19 mouse cellular contexts compared by ENCODE assay signal in the genomic region with DNA sequence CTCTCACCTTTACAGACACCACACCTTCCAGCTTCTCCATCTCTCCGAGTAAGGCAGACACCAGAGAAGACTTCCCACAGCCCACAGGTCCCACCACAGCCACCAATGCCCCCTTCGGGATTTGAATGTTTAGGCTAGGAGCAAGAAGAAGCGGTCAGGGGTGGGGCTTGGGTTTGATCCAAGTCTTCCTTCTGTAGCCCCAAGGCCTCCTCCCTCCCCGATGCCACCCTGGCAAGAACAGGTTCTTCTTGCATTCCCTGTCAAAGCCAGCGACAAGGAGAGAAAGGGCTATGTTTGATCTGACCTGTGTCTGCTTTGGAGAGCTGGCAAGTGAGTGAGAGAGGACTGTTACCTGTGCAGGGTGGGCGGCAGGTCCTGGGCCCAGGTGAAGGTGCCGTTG. TPM values are rescaled to one million over a fixed set of nuclear protein-coding genes. Genes with fewer than 3 reads are reported as not detected.
A peak's percentile ranks its signal among the peaks of the same experiment; 100 is the strongest.
DNase-seq lines count a peak whose midpoint lies in the region; ATAC-seq and TF ChIP-seq lines count a peak whose summit lies in the region.
"Had no signal": no experiment of that assay in that cellular context is flagged by ENCODE, and none has a peak within 500 bp of the region (broad histone marks: within the 10 kb centered on the region; RNA-seq: fewer than 3 reads in every experiment).

No protein-coding gene starts in this region.

- H3K9me3 ChIP-seq in lung, postnatal 0 days (ENCODE audit: low read length), result no peaks in the 10 kb centered on the region
- H3K9me3 ChIP-seq: heart, embryonic 10.5 days; hindbrain, embryonic 12.5 days had no signal

- H3K27me3 ChIP-seq in lung, postnatal 0 days (replicated peaks; ENCODE audit: insufficient read depth, low read length), result no peaks in the 10 kb centered on the region
- H3K27me3 ChIP-seq: forebrain, embryonic 13.5 days; hindbrain, embryonic 12.5 days had no signal

- TF ChIP-seq CTCF in lung, postnatal 0 days (IDR thresholded peaks at IDR 0.05), result no peak

- H3K4me2 ChIP-seq in lung, postnatal 0 days (replicated peaks; ENCODE audit: low read depth, low read length), result no peak overlapping the region
- H3K4me2 ChIP-seq: forebrain, embryonic 13.5 days; hindbrain, embryonic 12.5 days had no signal

- ATAC-seq in lung, postnatal 0 days, result no peak
- ATAC-seq: forebrain, embryonic 13.5 days had no signal

- TF ChIP-seq EP300 in lung, postnatal 0 days (IDR thresholded peaks at IDR 0.05), result no peak

- peaks cover 6% of the 10 kb centered on the region; the same call in 1 of the 2 replicates for H3K4me1 ChIP-seq in lung, postnatal 0 days (ENCODE audit: insufficient read depth, low read depth, low read length)
- H3K4me1 ChIP-seq: forebrain, embryonic 13.5 days; hindbrain, embryonic 12.5 days; megakaryocyte, embryonic 14.5 days had no signal

- no peak overlapping the region for H3K4me3 ChIP-seq in lung, postnatal 0 days (ENCODE audit: low read depth, low read length)
- H3K4me3 ChIP-seq: forebrain, embryonic 13.5 days; heart, embryonic 10.5 days; hindbrain, embryonic 12.5 days; layer of hippocampus, adult 2 months; megakaryocyte, embryonic 14.5 days had no signal

- no peaks in the 10 kb centered on the region for H3K36me3 ChIP-seq in lung, postnatal 0 days (ENCODE audit: insufficient read depth, low read length)
- H3K36me3 ChIP-seq: heart, embryonic 10.5 days; hindbrain, embryonic 12.5 days had no signal

- peak; percentile 57 for DNase-seq in cerebellum, adult 9-11 months
- no peak for DNase-seq in cerebellum, postnatal 4 days (ENCODE audit: low spot score in 2 of 2)
- DNase-seq in lung, adult 18-20 months, result peak; percentile 49 to 67
- no peak for DNase-seq in lung, postnatal 25 days (ENCODE audit: low spot score)
- peak; percentile 32 for DNase-seq in lung, postnatal 0 days (ENCODE audit: low spot score)
- DNase-seq in urinary bladder, postnatal 14 days (ENCODE audit: low spot score), result peak; percentile 86
- no peak for DNase-seq in gastrocnemius, adult 18-20 months (ENCODE audit: low spot score)
- no peak for DNase-seq in layer of hippocampus, postnatal 25 days (ENCODE audit: extremely low spot score in 1 of 2, low spot score in 1 of 2)
- DNase-seq: cerebellum, adult 11 months; embryo, embryonic 11 days; gastrocnemius, postnatal 36 days; heart, postnatal 10 days; left cerebral cortex, postnatal 4 days had no signal

- 47% methylated on average over 7 of the region's 7 CpGs for WGBS in lung, postnatal 0 days

- H3K27ac ChIP-seq in lung, postnatal 0 days (ENCODE audit: low read length), result no peak overlapping the region
- H3K27ac ChIP-seq: forebrain, embryonic 13.5 days; heart, embryonic 10.5 days; hindbrain, embryonic 12.5 days; layer of hippocampus, adult 2 months; liver, embryonic 14.5 days had no signal

- H3K9ac ChIP-seq in lung, postnatal 0 days (replicated peaks; ENCODE audit: low read depth), result no peak overlapping the region
- H3K9ac ChIP-seq: forebrain, embryonic 13.5 days; hindbrain, embryonic 12.5 days; liver, embryonic 14.5 days had no signal

RNA-seq across cellular contexts. Expression of gene Abcc3, which starts 29.1 kb away (rescaled TPM):
- 8.7 and 10.4 TPM in 2 replicates for polyA plus RNA-seq in lung, postnatal 0 days (2015; fragmentation: Nextera tagmentation; extraction: Ambion mirVana)
- under 1 TPM; 0.25 to 0.62 TPM for total RNA-seq in gastrocnemius, adult 18-20 months (2021)
- total RNA-seq in layer of hippocampus, postnatal 25 days (2021), result 1 to 10 TPM; 2.0 to 3.0 TPM

RNA-seq across cellular contexts. Expression of gene Ankrd40, which starts 35.9 kb away (rescaled TPM):
- polyA plus RNA-seq in lung, postnatal 0 days (2015; fragmentation: Nextera tagmentation; extraction: Ambion mirVana), result 33.3 and 33.6 TPM in 2 replicates
- 100 to 1,000 TPM; 245 to 246 TPM for total RNA-seq in gastrocnemius, adult 18-20 months (2021)
- total RNA-seq in layer of hippocampus, postnatal 25 days (2021), result 100 to 1,000 TPM; 123 to 125 TPM

RNA-seq across cellular contexts. Expression of gene Luc7l3, which starts 41.9 kb away (rescaled TPM):
- polyA plus RNA-seq in lung, postnatal 0 days (2015; fragmentation: Nextera tagmentation; extraction: Ambion mirVana), result 79.4 and 84.0 TPM in 2 replicates
- 10 to 100 TPM; 30.3 to 44.2 TPM for total RNA-seq in gastrocnemius, adult 18-20 months (2021)
- total RNA-seq in layer of hippocampus, postnatal 25 days (2021), result 100 to 1,000 TPM in 1 of 2 experiments, 10 to 100 TPM in 1; 93.5 to 132 TPM

Comparison
In these comparisons a context has a peak if more than half of its experiments do, and no peak if none do; other contexts are left out.
1. DNase-seq: peak in cerebellum, adult 9-11 months (single experiment), lung, adult 18-20 months (2 of 2), lung, postnatal 0 days (single experiment) and urinary bladder, postnatal 14 days (single experiment); none in cerebellum, postnatal 4 days (0 of 2), lung, postnatal 25 days (single experiment), gastrocnemius, adult 18-20 months (single experiment) and layer of hippocampus, postnatal 25 days (0 of 2).